ENCODE assay signal across 9 mouse cellular contexts in genomic region chr19:36111054-36111895, GRCm38 (mm10). TPM values are rescaled to one million over a fixed set of nuclear protein-coding genes. Genes with fewer than 3 reads are reported as not detected.
DNase-seq lines count a peak whose midpoint lies in the region; ATAC-seq lines count a peak whose summit lies in the region.
"Had no signal": no experiment of that assay in that cellular context is flagged by ENCODE, and none has a peak within 500 bp of the region (broad histone marks: within the 10 kb centered on the region; RNA-seq: fewer than 3 reads in every experiment).

No protein-coding gene starts in this region.

- no peaks in the 10 kb centered on the region for H3K36me3 ChIP-seq in midbrain, embryonic 12.5 days
- H3K36me3 ChIP-seq: stomach, embryonic 15.5 days had no signal

- DNase-seq in cerebellum, postnatal 10 days, result peak; percentile 45 to 77
- no peak for DNase-seq in cerebellum, adult 11-12 months
- DNase-seq in lung, postnatal 36 days, result peak; percentile 51
- no peak for DNase-seq in lung, adult 18-20 months
- peak; percentile 67 for DNase-seq in forelimb bud, embryonic 11.5 days (ENCODE audit: low read depth, low spot score)
- DNase-seq in spleen, adult 18-20 months, result no peak
- no peak for DNase-seq in right cerebral cortex, postnatal 10 days (ENCODE audit: low spot score in 2 of 2)

- H3K4me1 ChIP-seq in midbrain, embryonic 12.5 days, result peaks cover 8% of the 10 kb centered on the region; the same call in 1 of the 2 replicates
- H3K4me1 ChIP-seq: stomach, embryonic 15.5 days had no signal

- peak; percentile 61; the same call in 1 of the 2 replicates for ATAC-seq in midbrain, embryonic 12.5 days (ENCODE audit: low FRiP score, low read depth)

- H3K4me3 ChIP-seq in midbrain, embryonic 12.5 days, result no peak overlapping the region
- H3K4me3 ChIP-seq: stomach, embryonic 15.5 days had no signal

- 35% methylated on average over 7 of the region's 7 CpGs for WGBS in midbrain, embryonic 12.5 days

- no peaks in the 10 kb centered on the region for H3K9me3 ChIP-seq in midbrain, embryonic 12.5 days
- H3K9me3 ChIP-seq: stomach, embryonic 15.5 days had no signal

- no peak overlapping the region for H3K4me2 ChIP-seq in midbrain, embryonic 12.5 days (replicated peaks)
- H3K4me2 ChIP-seq: stomach, embryonic 15.5 days had no signal

- H3K27ac ChIP-seq in midbrain, embryonic 12.5 days (replicated peaks), result no peak overlapping the region
- H3K27ac ChIP-seq: stomach, embryonic 15.5 days had no signal

- H3K9ac ChIP-seq in midbrain, embryonic 12.5 days (replicated peaks), result no peak overlapping the region
- H3K9ac ChIP-seq: stomach, embryonic 15.5 days had no signal

- 0 out of 2 replicates have a peak, but pooled peaks cover 5% of the 10 kb centered on the region for H3K27me3 ChIP-seq in midbrain, embryonic 12.5 days

RNA-seq across cellular contexts. Expression of gene Ankrd1, which starts 8.6 kb away (rescaled TPM):
- 0.17 and 0.22 TPM in 2 replicates for polyA plus RNA-seq in midbrain, embryonic 12.5 days (2016; fragmentation: Nextera tagmentation; extraction: Ambion mirVana)

RNA-seq across cellular contexts. Expression of gene Rpp30, which starts 27.8 kb away (rescaled TPM):
- polyA plus RNA-seq in midbrain, embryonic 12.5 days (2016; fragmentation: Nextera tagmentation; extraction: Ambion mirVana), result 93.1 and 94.1 TPM in 2 replicates

RNA-seq across cellular contexts. Expression of gene Htr7, which starts 54.0 kb away (rescaled TPM):
- 0.77 and 0.82 TPM in 2 replicates for polyA plus RNA-seq in midbrain, embryonic 12.5 days (2016; fragmentation: Nextera tagmentation; extraction: Ambion mirVana)

Comparison
In these comparisons a context has a peak if more than half of its experiments do, and no peak if none do; other contexts are left out.
1. DNase-seq: peak in cerebellum, postnatal 10 days (2 of 2), lung, postnatal 36 days (single experiment) and forelimb bud, embryonic 11.5 days (single experiment); none in cerebellum, adult 11-12 months (single experiment), lung, adult 18-20 months (0 of 2), spleen, adult 18-20 months (0 of 2) and right cerebral cortex, postnatal 10 days (0 of 2).